Mouse (Mus musculus) MEL (cell line): ENCODE measurements around the gene Slain2. TPM values are rescaled to one million over a fixed set of nuclear protein-coding genes. Genes with fewer than 3 reads are reported as not detected.

Experiments used
- DNase-seq: peaks from one replicate; pipeline ENCODE4 v3.0.0; 2011; ENCODE audit warnings: low read depth, low spot score
- H3K27ac ChIP-seq: 2 replicates; pipeline ENCODE4 v1.5.1; 2012; ENCODE audit warnings: low read depth, mild to moderate bottlenecking, control low read depth, low read length, moderate library complexity; ENCODE audit not compliant: control insufficient read depth
- H3K27me3 ChIP-seq, 2 experiments: fragments of 150-350 bp in 1 of 2; sonication (generic) in 1 of 2; 2 replicates each; pipeline ENCODE4 v1.6.1; 2012; ENCODE audit warnings: low read length in 2 of 2, mild to moderate bottlenecking in 2 of 2, improper control_type of control experiment in 1 of 2, moderate library complexity in 1 of 2; ENCODE audit not compliant: insufficient read depth in 2 of 2, control insufficient read depth in 1 of 2
- H3K36me3 ChIP-seq, 2 experiments: 2 replicates each; pipeline ENCODE4 v1.6.1; 2012 to 2014; ENCODE audit warnings: low read length in 2 of 2, improper control_type of control experiment in 1 of 2, inconsistent platforms in 1 of 2, mild to moderate bottlenecking in 1 of 2; ENCODE audit not compliant: insufficient read depth in 2 of 2, control insufficient read depth in 1 of 2
- H3K4me1 ChIP-seq, 2 experiments: fragments of 150-350 bp in 1 of 2; sonication (generic) in 1 of 2; 2 replicates each; pipeline ENCODE4 v1.6.1; 2012; ENCODE audit warnings: low read length in 2 of 2, improper control_type of control experiment in 1 of 2, mild to moderate bottlenecking in 1 of 2; ENCODE audit not compliant: insufficient read depth in 2 of 2, control insufficient read depth in 1 of 2
- H3K4me3 ChIP-seq, 2 experiments: fragments of 150-350 bp in 1 of 2; sonication (generic) in 1 of 2; 2 replicates each; pipeline ENCODE4 v1.5.1; 2012; ENCODE audit warnings: low read depth in 2 of 2, low read length in 2 of 2, mild to moderate bottlenecking in 2 of 2, moderate library complexity in 2 of 2, control low read depth in 1 of 2, improper control_type of control experiment in 1 of 2; ENCODE audit not compliant: control insufficient read depth in 1 of 2, insufficient read depth in 1 of 2
- H3K79me2 ChIP-seq: 2 replicates; pipeline ENCODE4 v1.6.1; 2012; ENCODE audit warnings: mild to moderate bottlenecking, low read length, moderate library complexity; ENCODE audit not compliant: control insufficient read depth, poor library complexity, insufficient read depth
- H3K9ac ChIP-seq: 2 replicates; pipeline ENCODE4 v1.6.1; 2012; ENCODE audit warnings: low read depth, mild to moderate bottlenecking, control low read depth, low read length, moderate library complexity; ENCODE audit not compliant: control insufficient read depth, poor library complexity, severe bottlenecking
- H3K9me3 ChIP-seq: fragments of 150-350 bp; sonication (generic); replicated peaks from 2 replicates; pipeline ENCODE4 v1.6.1; 2012; ENCODE audit warnings: mild to moderate bottlenecking, low read length, improper control_type of control experiment, moderate library complexity; ENCODE audit not compliant: insufficient read depth
- BHLHE40 ChIP-seq: IDR thresholded peaks from 2 replicates; pipeline ENCODE4 v1.6.1; 2012; ENCODE audit warnings: low read depth, mild to moderate bottlenecking, inconsistent platforms, low read length, improper control_type of control experiment, borderline replicate concordance
- CHD1 ChIP-seq: IDR thresholded peaks from 2 replicates; pipeline ENCODE4 v1.6.1; 2012; ENCODE audit warnings: low read depth, mild to moderate bottlenecking, inconsistent platforms, low read length, improper control_type of control experiment
- CHD2 ChIP-seq: IDR thresholded peaks from 2 replicates; pipeline ENCODE4 v1.6.1; 2011; ENCODE audit warnings: low read length, improper control_type of control experiment
- CTCF ChIP-seq, 3 experiments: IDR thresholded peaks in 2 of 3; conservative IDR thresholded peaks in 1 of 3; 2 replicates each; pipeline ENCODE4 v1.5.1; 2011 to 2012; ENCODE audit warnings: low read length in 3 of 3, low read depth in 2 of 3, mild to moderate bottlenecking in 2 of 3, improper control_type of control experiment in 1 of 3, inconsistent platforms in 1 of 3, mixed read lengths in 1 of 3, moderate library complexity in 1 of 3; ENCODE audit not compliant: control insufficient read depth in 1 of 3, insufficient read depth in 1 of 3, poor library complexity in 1 of 3, severe bottlenecking in 1 of 3
- E2F4 ChIP-seq: IDR thresholded peaks from 2 replicates; pipeline ENCODE4 v1.6.1; 2011; ENCODE audit warnings: low read depth, low read length, improper control_type of control experiment, borderline replicate concordance
- ELF1 ChIP-seq: IDR thresholded peaks from 2 replicates; pipeline ENCODE4 v1.6.1; 2014; ENCODE audit warnings: low read depth, mild to moderate bottlenecking, inconsistent platforms, low read length, improper control_type of control experiment, moderate library complexity
- EP300 ChIP-seq, 2 experiments: IDR thresholded peaks; 2 replicates each; pipeline ENCODE4 v1.6.1; 2011; ENCODE audit warnings: improper control_type of control experiment in 2 of 2, low read length in 2 of 2, low read depth in 1 of 2, mild to moderate bottlenecking in 1 of 2
- ETS1 ChIP-seq: IDR thresholded peaks from 2 replicates; pipeline ENCODE4 v1.6.1; 2012; ENCODE audit warnings: low read depth, mild to moderate bottlenecking, inconsistent platforms, low read length, improper control_type of control experiment, moderate library complexity
- GABPA ChIP-seq: IDR thresholded peaks from 2 replicates; pipeline ENCODE4 v1.6.1; 2012; ENCODE audit warnings: low read depth, mild to moderate bottlenecking, inconsistent platforms, low read length, improper control_type of control experiment, moderate library complexity
- GATA1 ChIP-seq: IDR thresholded peaks from 2 replicates; pipeline ENCODE4 v1.6.1; 2011; ENCODE audit warnings: low read depth, low read length, improper control_type of control experiment
- HCFC1 ChIP-seq: IDR thresholded peaks from 2 replicates; pipeline ENCODE4 v1.6.1; 2012; ENCODE audit warnings: low read depth, mild to moderate bottlenecking, inconsistent platforms, low read length, improper control_type of control experiment, moderate library complexity
- MAX ChIP-seq: IDR thresholded peaks from 2 replicates; pipeline ENCODE4 v1.6.1; 2011; ENCODE audit warnings: low read length, improper control_type of control experiment
- MAZ ChIP-seq: IDR thresholded peaks from 2 replicates; pipeline ENCODE4 v1.6.1; 2012; ENCODE audit warnings: low read depth, mild to moderate bottlenecking, inconsistent platforms, low read length, improper control_type of control experiment
- MEF2A ChIP-seq: IDR thresholded peaks from 2 replicates; pipeline ENCODE4 v1.6.1; 2014; ENCODE audit warnings: low read depth, mild to moderate bottlenecking, inconsistent platforms, low read length, improper control_type of control experiment; ENCODE audit not compliant: poor library complexity, insufficient replicate concordance, severe bottlenecking; ENCODE audit errors: extremely low read depth
- MXI1 ChIP-seq: IDR thresholded peaks from 2 replicates; pipeline ENCODE4 v1.6.1; 2011; ENCODE audit warnings: mild to moderate bottlenecking, low read depth, low read length, improper control_type of control experiment
- MYC ChIP-seq: IDR thresholded peaks from 2 replicates; pipeline ENCODE4 v1.6.1; 2011; ENCODE audit warnings: low read depth, mild to moderate bottlenecking, low read length, improper control_type of control experiment, moderate library complexity
- NELFE ChIP-seq: IDR thresholded peaks from 2 replicates; pipeline ENCODE4 v1.6.1; 2011; ENCODE audit warnings: low read depth, low read length, improper control_type of control experiment
- POLR2AphosphoS2 ChIP-seq: IDR thresholded peaks from 2 replicates; pipeline ENCODE4 v1.6.1; 2011; ENCODE audit warnings: low read length, improper control_type of control experiment
- RAD21 ChIP-seq: IDR thresholded peaks from 2 replicates; pipeline ENCODE4 v1.6.1; 2011; ENCODE audit warnings: mild to moderate bottlenecking, low read depth, low read length, improper control_type of control experiment
- RCOR1 ChIP-seq: IDR thresholded peaks from 2 replicates; pipeline ENCODE4 v1.6.1; 2012; ENCODE audit warnings: low read depth, mild to moderate bottlenecking, inconsistent platforms, low read length, improper control_type of control experiment
- SIN3A ChIP-seq: IDR thresholded peaks from 2 replicates; pipeline ENCODE4 v1.6.1; 2012; ENCODE audit warnings: low read length, improper control_type of control experiment, inconsistent platforms
- TAL1 ChIP-seq: IDR thresholded peaks from 2 replicates; pipeline ENCODE4 v1.6.1; 2012; ENCODE audit warnings: mild to moderate bottlenecking, inconsistent platforms, low read length, moderate library complexity, mixed read lengths
- TCF12 ChIP-seq: IDR thresholded peaks from 2 replicates; pipeline ENCODE4 v1.6.1; 2014; ENCODE audit warnings: low read depth, mild to moderate bottlenecking, inconsistent platforms, low read length, improper control_type of control experiment, moderate library complexity
- UBTF ChIP-seq: IDR thresholded peaks from 2 replicates; pipeline ENCODE4 v1.6.1; 2012; ENCODE audit warnings: low read depth, mild to moderate bottlenecking, inconsistent platforms, low read length, improper control_type of control experiment, moderate library complexity, borderline replicate concordance; ENCODE audit not compliant: insufficient read depth
- USF1 ChIP-seq: IDR thresholded peaks from 2 replicates; pipeline ENCODE4 v1.6.1; 2014; ENCODE audit warnings: low read depth, mild to moderate bottlenecking, inconsistent platforms, low read length, improper control_type of control experiment, moderate library complexity
- USF2 ChIP-seq, 2 experiments: IDR thresholded peaks; 2 replicates each; pipeline ENCODE4 v1.6.1; 2011 to 2012; ENCODE audit warnings: improper control_type of control experiment in 2 of 2, low read length in 2 of 2, borderline replicate concordance in 1 of 2, inconsistent platforms in 1 of 2, low read depth in 1 of 2, mild to moderate bottlenecking in 1 of 2; ENCODE audit not compliant: insufficient read depth in 1 of 2
- ZC3H11A ChIP-seq: IDR thresholded peaks from 2 replicates; pipeline ENCODE4 v1.6.1; 2012; ENCODE audit warnings: low read depth, mild to moderate bottlenecking, inconsistent platforms, low read length, improper control_type of control experiment
- ZMIZ1 ChIP-seq: IDR thresholded peaks from 2 replicates; pipeline ENCODE4 v1.6.1; 2012; ENCODE audit warnings: low read depth, mild to moderate bottlenecking, inconsistent platforms, low read length, improper control_type of control experiment, moderate library complexity
- ZNF384 ChIP-seq: IDR thresholded peaks from 2 replicates; pipeline ENCODE4 v1.6.1; 2012; ENCODE audit warnings: low read depth, mild to moderate bottlenecking, inconsistent platforms, low read length, improper control_type of control experiment
- polyA plus RNA-seq, 2 experiments: library from polyadenylated mRNA; stranded (reverse) in 1 of 2; unstranded in 1 of 2; fragments of >175 nt in 1 of 2; fragments of >200 nt in 1 of 2; gene quantifications; 2 replicates each; pipeline versions ENCODE4 v1.2.1 to v1.2.4; 2012; ENCODE audit warnings: low replicate concordance in 2 of 2, low read depth in 1 of 2; ENCODE audit not compliant: insufficient read length in 2 of 2, insufficient read depth in 1 of 2, missing spikeins in 1 of 2
- total RNA-seq: library from RNA; depleted of rRNA; stranded (reverse); fragments of 300-350 nt; gene quantifications from 2 replicates; pipeline ENCODE4 v1.2.3, GENCODE M21; 2012

Slain2 gene
- total and polyA plus RNA-seq, 3 experiments: 18.9 to 42.9 (median 29.9) TPM

- no peaks in the 10 kb centered on the region for H3K9me3 ChIP-seq
- DNase-seq: peak; percentile 77
- H3K79me2 ChIP-seq: no peaks in the 10 kb centered on the region
- no peaks in the 10 kb centered on the region for H3K27me3 ChIP-seq
- peaks cover 7 to 29% of the 10 kb centered on the region in 2 experiments for H3K4me1 ChIP-seq
- peaks cover 0 to 31% of the 10 kb centered on the region in 2 experiments; a peak in 2 of 4 replicates for H3K36me3 ChIP-seq
- peak overlapping the region; percentile 60 for H3K27ac ChIP-seq
- peak overlapping the region; percentile 29 to 41 for H3K4me3 ChIP-seq
- peak overlapping the region; percentile 33 for H3K9ac ChIP-seq
- TF ChIP-seq SIN3A (peak; percentile 39; the same call in 1 of the 2 replicates), EP300 (IDR thresholded peaks at IDR 0.05; ENCODE audit: low read depth in 1 of 2, low read length in 2 of 2) (peak; percentile 72 to 78), USF2 (IDR thresholded peaks at IDR 0.05; ENCODE audit: borderline replicate concordance in 1 of 2, insufficient read depth in 1 of 2, low read depth in 1 of 2, low read length in 2 of 2) (no peak), RCOR1 (peak; percentile 53), BHLHE40 (no peak), ELF1 (no peak), TAL1 (peak; percentile 21; the same call in 1 of the 2 replicates), GATA1 (peak; percentile 82), ETS1 (peak; percentile 58; the same call in 1 of the 2 replicates), NELFE (no peak), RAD21 (no peak), TCF12 (peak; percentile 67), POLR2AphosphoS2 (no peak), ZC3H11A (no peak), ZNF384 (no peak)
These were observed 5.7 kb upstream of the Slain2 start for GRCm38 (mm10) chr5:72908324-72908936.

GRCm38 (mm10) chr5:72909363-72909762 lies 4.7 kb upstream of the Slain2 start:
- Histone ChIP-seq H3K9ac (peak overlapping the region; percentile 24; the same call in 1 of the 2 replicates), H3K9me3 (no peaks in the 10 kb centered on the region), H3K79me2 (peaks cover 1% of the 10 kb centered on the region), H3K27me3 (no peaks in the 10 kb centered on the region), H3K4me1 (peaks cover 7 to 29% of the 10 kb centered on the region in 2 experiments), H3K4me3 (no peak overlapping the region), H3K36me3 (peaks cover 0 to 31% of the 10 kb centered on the region in 2 experiments; a peak in 2 of 4 replicates), H3K27ac (peak overlapping the region; percentile 60)
- peak; percentile 69 for DNase-seq
- TF ChIP-seq ETS1: peak; percentile 91
- no peak for TF ChIP-seq CHD2
- TF ChIP-seq CHD1: no peak
- TF ChIP-seq ZMIZ1: no peak
- no peak for TF ChIP-seq RAD21
- TF ChIP-seq BHLHE40: no peak
- TF ChIP-seq UBTF: no peak
- TF ChIP-seq USF1: no peak
- TF ChIP-seq GABPA: no peak
- no peak for TF ChIP-seq ZC3H11A
- no peak for TF ChIP-seq E2F4
- TF ChIP-seq TCF12: peak; percentile 95
- no peak for TF ChIP-seq CTCF (IDR thresholded peaks at IDR 0.05 in 2 of 3, conservative IDR thresholded peaks at IDR 0.05 in 1 of 3; ENCODE audit: control insufficient read depth in 1 of 3, insufficient read depth in 1 of 3, low read depth in 2 of 3, low read length in 3 of 3, poor library complexity in 1 of 3, severe bottlenecking in 1 of 3)
- TF ChIP-seq HCFC1: no peak
- peak; percentile 55; the same call in 1 of the 2 replicates for TF ChIP-seq MYC
- TF ChIP-seq MAX: no peak
- TF ChIP-seq GATA1: peak; percentile 89
- TF ChIP-seq NELFE: no peak
- TF ChIP-seq MXI1: peak; percentile 55; the same call in 1 of the 2 replicates
- no peak for TF ChIP-seq MAZ
- TF ChIP-seq EP300 (IDR thresholded peaks at IDR 0.05; ENCODE audit: low read depth in 1 of 2, low read length in 2 of 2): peak; percentile 85 to 91
- TF ChIP-seq MEF2A: no peak
- peak; percentile 81 for TF ChIP-seq TAL1
- TF ChIP-seq ZNF384: peak; percentile 90
- peak; percentile 65 for TF ChIP-seq RCOR1
